Mouse (Mus musculus): Measurements from ENCODE around the gene Calm2. TPM values are rescaled to one million over a fixed set of nuclear protein-coding genes. Genes with fewer than 3 reads are reported as not detected.

Gene Calm2
- total and polyA plus RNA-seq, 3 experiments, result 50.7 to 701 (median 314) TPM

GRCm38 (mm10) chr17:87468616-87469015, 21.9 kb upstream of the Calm2 start:
- peaks cover 35% of the 10 kb centered on the region for H3K4me1 ChIP-seq (ENCODE audit: insufficient read depth, low read depth, low read length)
- no peak for ATAC-seq (ENCODE audit: extremely low read depth, insufficient number of reproducible peaks, low FRiP score, poor library complexity, severe bottlenecking)
- no peak for DNase-seq (ENCODE audit: low spot score)
- no peaks in the 10 kb centered on the region for H3K9me3 ChIP-seq (replicated peaks)
- H3K27me3 ChIP-seq (ENCODE audit: insufficient read depth, low read length), result peaks cover 6% of the 10 kb centered on the region; the same call in 1 of the 2 replicates
- H3K4me3 ChIP-seq (ENCODE audit: low read depth, low read length), result no peak overlapping the region
- no peaks in the 10 kb centered on the region for H3K36me3 ChIP-seq (replicated peaks)
- TF ChIP-seq TAL1 (conservative IDR thresholded peaks at IDR 0.05; ENCODE audit: low read depth, low read length) (no peak), GATA2 (IDR thresholded peaks at IDR 0.05; ENCODE audit: borderline replicate concordance, low read depth, low read length) (no peak), POLR2AphosphoS5 (IDR thresholded peaks at IDR 0.05; ENCODE audit: insufficient replicate concordance, low read depth, low read length) (no peak), CTCF (IDR thresholded peaks at IDR 0.05; ENCODE audit: low read depth, low read length) (no peak), GATA1 (IDR thresholded peaks at IDR 0.05; ENCODE audit: borderline replicate concordance, low read length) (no peak)

GRCm38 (mm10) chr17:87461499-87461896, 14.8 kb upstream of the Calm2 start:
- Histone ChIP-seq H3K36me3 (replicated peaks) (no peaks in the 10 kb centered on the region), H3K9me3 (replicated peaks) (no peaks in the 10 kb centered on the region), H3K27me3 (ENCODE audit: insufficient read depth, low read length) (peaks cover 33% of the 10 kb centered on the region), H3K4me3 (ENCODE audit: low read depth, low read length) (no peak overlapping the region), H3K4me1 (ENCODE audit: insufficient read depth, low read depth, low read length) (peaks cover 9% of the 10 kb centered on the region; the same call in 1 of the 2 replicates)
- TF ChIP-seq CTCF (IDR thresholded peaks at IDR 0.05; ENCODE audit: low read depth, low read length), result no peak
- TF ChIP-seq POLR2AphosphoS5 (IDR thresholded peaks at IDR 0.05; ENCODE audit: insufficient replicate concordance, low read depth, low read length), result no peak
- no peak for TF ChIP-seq GATA1 (IDR thresholded peaks at IDR 0.05; ENCODE audit: borderline replicate concordance, low read length)
- TF ChIP-seq TAL1 (conservative IDR thresholded peaks at IDR 0.05; ENCODE audit: low read depth, low read length), result no peak
- TF ChIP-seq GATA2 (IDR thresholded peaks at IDR 0.05; ENCODE audit: borderline replicate concordance, low read depth, low read length), result no peak
- DNase-seq (ENCODE audit: low spot score) (no peak), ATAC-seq (ENCODE audit: extremely low read depth, insufficient number of reproducible peaks, low FRiP score, poor library complexity, severe bottlenecking) (no peak)

- H3K36me3 ChIP-seq (replicated peaks), result no peaks in the 10 kb centered on the region
- no peaks in the 10 kb centered on the region for H3K9me3 ChIP-seq (replicated peaks)
- peaks cover 9% of the 10 kb centered on the region; the same call in 1 of the 2 replicates for H3K4me1 ChIP-seq (ENCODE audit: insufficient read depth, low read depth, low read length)
- TF ChIP-seq TAL1 (conservative IDR thresholded peaks at IDR 0.05; ENCODE audit: low read depth, low read length) (no peak), CTCF (IDR thresholded peaks at IDR 0.05; ENCODE audit: low read depth, low read length) (no peak), GATA1 (IDR thresholded peaks at IDR 0.05; ENCODE audit: borderline replicate concordance, low read length) (no peak), POLR2AphosphoS5 (IDR thresholded peaks at IDR 0.05; ENCODE audit: insufficient replicate concordance, low read depth, low read length) (no peak), GATA2 (IDR thresholded peaks at IDR 0.05; ENCODE audit: borderline replicate concordance, low read depth, low read length) (no peak)
- DNase-seq (ENCODE audit: low spot score) (no peak), ATAC-seq (ENCODE audit: extremely low read depth, insufficient number of reproducible peaks, low FRiP score, poor library complexity, severe bottlenecking) (no peak)
- peaks cover 35% of the 10 kb centered on the region for H3K27me3 ChIP-seq (ENCODE audit: insufficient read depth, low read length)
- H3K4me3 ChIP-seq (ENCODE audit: low read depth, low read length), result no peak overlapping the region
These were observed 14.1 kb upstream of the Calm2 start for GRCm38 (mm10) chr17:87460669-87461498.

GRCm38 (mm10) chr17:87459750-87460668, 13.3 kb upstream of the Calm2 start:
- no peak for TF ChIP-seq GATA2 (IDR thresholded peaks at IDR 0.05; ENCODE audit: borderline replicate concordance, low read depth, low read length)
- TF ChIP-seq GATA1 (IDR thresholded peaks at IDR 0.05; ENCODE audit: borderline replicate concordance, low read length), result no peak
- ATAC-seq (ENCODE audit: extremely low read depth, insufficient number of reproducible peaks, low FRiP score, poor library complexity, severe bottlenecking) (no peak), DNase-seq (ENCODE audit: low spot score) (no peak)
- Histone ChIP-seq H3K36me3 (replicated peaks) (no peaks in the 10 kb centered on the region), H3K27me3 (ENCODE audit: insufficient read depth, low read length) (peaks cover 39% of the 10 kb centered on the region), H3K4me3 (ENCODE audit: low read depth, low read length) (no peak overlapping the region), H3K9me3 (replicated peaks) (no peaks in the 10 kb centered on the region), H3K4me1 (ENCODE audit: insufficient read depth, low read depth, low read length) (peaks cover 9% of the 10 kb centered on the region; the same call in 1 of the 2 replicates)

GRCm38 (mm10) chr17:87458911-87459749, 12.4 kb upstream of the Calm2 start:
- TF ChIP-seq GATA2 (IDR thresholded peaks at IDR 0.05; ENCODE audit: borderline replicate concordance, low read depth, low read length) (no peak), TAL1 (conservative IDR thresholded peaks at IDR 0.05; ENCODE audit: low read depth, low read length) (no peak), POLR2AphosphoS5 (IDR thresholded peaks at IDR 0.05; ENCODE audit: insufficient replicate concordance, low read depth, low read length) (no peak), CTCF (IDR thresholded peaks at IDR 0.05; ENCODE audit: low read depth, low read length) (no peak), GATA1 (IDR thresholded peaks at IDR 0.05; ENCODE audit: borderline replicate concordance, low read length) (no peak)
- no peaks in the 10 kb centered on the region for H3K9me3 ChIP-seq (replicated peaks)
- H3K4me1 ChIP-seq (ENCODE audit: insufficient read depth, low read depth, low read length), result peaks cover 9% of the 10 kb centered on the region; the same call in 1 of the 2 replicates
- ATAC-seq (ENCODE audit: extremely low read depth, insufficient number of reproducible peaks, low FRiP score, poor library complexity, severe bottlenecking) (no peak), DNase-seq (ENCODE audit: low spot score) (no peak)
- no peaks in the 10 kb centered on the region for H3K36me3 ChIP-seq (replicated peaks)
- no peak overlapping the region for H3K4me3 ChIP-seq (ENCODE audit: low read depth, low read length)
- H3K27me3 ChIP-seq (ENCODE audit: insufficient read depth, low read length), result peaks cover 39% of the 10 kb centered on the region
